Mouse (Mus musculus): ENCODE measurements around the gene Rere.

Gene Rere

DNA sequence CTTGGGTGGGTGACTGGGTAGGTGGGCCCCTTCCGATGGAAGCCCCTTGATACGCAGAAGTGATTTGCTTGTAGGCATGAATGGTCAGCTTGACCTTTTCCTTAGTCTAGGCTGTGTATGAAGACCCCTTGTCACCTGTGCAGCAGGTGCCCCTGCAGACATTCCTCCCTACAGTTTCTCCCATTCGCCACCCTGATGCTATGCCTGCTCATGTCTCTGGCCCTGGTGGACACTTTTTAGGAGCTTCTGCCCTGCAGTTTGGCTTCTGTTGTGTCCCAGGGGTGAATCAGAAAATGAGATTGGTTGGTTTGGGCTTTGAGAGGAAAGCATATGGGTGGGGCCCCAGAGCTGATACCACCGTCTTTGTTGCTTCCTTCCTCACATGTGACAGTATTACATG is 343.5 kb downstream of the Rere start:
- DNase-seq: no peak

DNA sequence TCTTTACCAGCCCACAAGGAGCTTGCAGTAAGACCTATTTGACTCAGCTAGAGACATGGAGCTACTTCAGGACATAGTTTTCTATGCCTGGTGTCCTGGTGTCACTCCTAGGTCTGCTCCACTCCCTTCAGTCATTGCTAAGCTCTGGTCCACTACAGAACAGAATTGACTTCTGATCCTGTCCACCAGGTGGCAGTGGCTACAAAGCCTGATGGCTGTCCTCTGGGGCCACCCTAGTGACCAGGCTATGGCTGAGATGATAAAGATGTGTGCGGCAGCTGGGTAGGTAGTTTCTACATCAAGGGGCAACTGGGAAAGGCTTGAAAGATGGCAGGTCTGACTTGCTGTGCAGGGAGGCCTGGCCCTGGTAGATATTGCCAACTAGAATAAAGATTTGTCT is 344.0 kb downstream of the Rere start:
- peak; percentile 88 for DNase-seq

DNA sequence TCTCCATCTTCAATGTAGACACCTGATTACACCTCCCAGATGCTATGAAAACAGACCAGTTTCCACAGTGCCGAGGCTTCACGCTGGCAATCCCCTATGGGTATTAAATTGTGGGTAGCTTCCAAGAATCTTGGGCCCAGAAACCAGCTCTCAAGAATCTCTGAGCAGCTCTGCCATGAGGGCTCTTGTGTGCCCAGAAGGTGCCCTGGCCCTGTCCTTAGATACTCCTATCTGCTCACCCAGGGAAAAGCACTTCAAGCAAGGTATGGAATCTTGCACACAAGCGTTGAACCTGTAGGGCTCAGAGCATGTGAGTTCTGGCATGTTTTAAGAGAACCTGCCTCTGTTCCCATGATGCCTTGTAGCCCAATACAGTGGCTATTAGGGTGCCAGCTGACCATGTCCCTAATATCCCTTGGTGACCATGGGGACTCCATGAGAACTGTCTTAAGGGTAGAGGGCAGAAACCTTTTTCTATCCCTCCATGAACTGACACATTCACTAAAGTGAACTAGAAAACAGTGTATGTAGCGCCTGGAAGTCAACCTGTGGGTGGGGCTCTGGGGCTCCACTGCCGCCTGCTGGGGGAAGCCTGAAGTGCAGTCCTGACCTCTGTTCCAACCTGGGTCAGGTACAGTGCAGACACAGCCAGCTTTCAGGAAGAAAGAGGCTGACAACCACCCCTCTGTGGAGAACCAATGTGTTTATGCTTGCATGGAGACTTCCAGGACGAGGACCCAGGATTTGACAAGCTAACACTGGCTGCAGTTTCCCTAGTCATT is 344.7 kb downstream of the Rere start:
- DNase-seq: peak; percentile 82

DNA sequence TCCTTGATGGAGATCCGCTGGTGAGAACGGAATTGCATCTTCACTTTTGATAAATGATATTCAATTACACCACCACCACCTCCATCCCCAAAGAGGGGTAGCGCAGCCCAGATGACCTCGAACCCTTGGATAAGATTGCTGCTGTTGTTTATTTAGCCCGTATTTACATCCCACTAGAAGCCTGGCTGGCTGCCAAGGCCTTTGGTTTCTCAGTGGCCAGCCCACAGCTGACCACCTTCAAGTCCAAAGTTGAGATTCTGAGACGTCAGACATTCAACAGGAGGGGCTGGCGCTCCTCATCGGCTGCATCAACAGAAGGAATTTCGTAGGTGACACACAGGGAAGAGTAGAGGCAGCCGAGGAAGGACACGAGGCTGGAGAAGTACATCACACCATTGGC is 347.8 kb downstream of the Rere start:
- DNase-seq: peak; percentile 83

DNA sequence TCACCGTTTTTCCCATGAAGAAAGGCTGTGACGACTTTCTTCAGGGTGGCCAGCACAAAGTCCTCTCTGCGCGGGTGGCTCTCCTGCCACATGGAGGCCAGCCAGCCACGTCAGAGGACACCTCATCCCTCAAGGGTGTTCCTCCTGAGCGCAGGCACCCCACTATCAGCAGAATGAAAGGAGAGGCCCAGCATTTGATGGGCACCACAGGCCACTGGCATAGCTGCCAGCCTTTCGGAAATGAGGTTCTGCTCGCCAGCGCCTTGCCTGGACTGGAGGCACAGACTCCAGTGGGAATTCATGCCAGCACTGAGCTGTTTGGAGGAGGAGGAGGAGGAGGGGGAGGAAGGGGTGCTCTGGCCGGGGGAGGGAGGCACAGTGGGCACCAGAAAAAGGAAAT is 354.1 kb downstream of the Rere start:
- no peak for DNase-seq

DNA sequence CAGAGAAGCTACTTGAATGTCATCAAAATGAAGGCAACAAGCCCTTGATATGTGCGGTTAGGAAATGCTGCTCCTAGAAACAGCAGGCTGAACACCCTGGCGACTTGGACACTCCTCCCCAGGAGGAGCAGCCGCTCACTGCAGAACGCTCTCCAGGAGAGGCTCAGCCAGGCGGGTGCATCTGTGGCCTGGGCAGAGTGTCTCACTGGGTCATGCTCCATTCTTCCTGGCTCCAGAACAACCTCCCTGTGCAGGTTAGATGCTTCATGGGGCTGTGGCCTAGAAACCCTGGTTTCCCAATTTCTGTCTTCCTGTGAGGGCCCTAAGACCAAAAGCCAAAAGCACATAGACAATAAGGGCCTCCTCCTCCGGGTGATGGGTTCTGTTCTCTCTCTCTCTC is 355.2 kb downstream of the Rere start:
- no peak for DNase-seq

DNA sequence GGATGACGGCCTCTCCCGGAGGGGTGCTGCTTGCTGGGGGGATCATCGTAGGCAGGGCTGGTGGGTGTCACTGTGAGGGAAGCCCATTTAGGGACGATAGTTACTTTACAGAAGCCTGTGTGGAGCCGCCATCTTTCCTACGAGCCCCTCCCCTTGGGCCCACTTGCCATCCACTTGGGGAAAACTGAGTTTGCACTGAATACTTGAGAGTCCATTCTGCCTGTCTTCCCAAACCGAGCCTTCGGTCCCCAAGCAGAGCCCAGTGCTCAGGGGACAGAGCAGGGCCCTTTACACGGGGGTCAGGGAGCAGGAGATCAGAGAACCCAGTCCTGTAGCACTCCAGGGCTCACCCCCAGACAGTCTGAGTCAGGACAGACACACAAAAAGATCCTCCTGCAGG is 362.9 kb downstream of the Rere start:
- DNase-seq: no peak

DNA sequence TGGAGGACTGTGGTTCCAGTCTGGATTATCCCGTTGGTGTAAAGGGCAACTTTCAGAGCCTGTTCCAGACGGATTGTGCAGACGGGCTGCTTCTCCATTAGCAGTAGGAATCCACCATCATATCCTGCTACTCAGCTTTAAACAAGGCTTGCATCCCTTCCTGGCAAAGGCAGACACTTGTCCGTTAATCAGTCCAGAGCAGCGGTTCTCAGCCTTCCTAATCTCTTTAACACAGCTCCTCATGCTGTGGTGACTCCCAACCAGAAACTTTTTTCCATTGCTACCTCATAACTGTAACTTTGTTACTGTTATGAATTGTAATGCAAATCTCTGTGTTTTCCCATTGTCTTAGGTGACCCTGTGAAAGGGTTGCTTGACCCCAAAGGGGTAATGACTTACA is 367.9 kb downstream of the Rere start:
- DNase-seq: no peak

DNA sequence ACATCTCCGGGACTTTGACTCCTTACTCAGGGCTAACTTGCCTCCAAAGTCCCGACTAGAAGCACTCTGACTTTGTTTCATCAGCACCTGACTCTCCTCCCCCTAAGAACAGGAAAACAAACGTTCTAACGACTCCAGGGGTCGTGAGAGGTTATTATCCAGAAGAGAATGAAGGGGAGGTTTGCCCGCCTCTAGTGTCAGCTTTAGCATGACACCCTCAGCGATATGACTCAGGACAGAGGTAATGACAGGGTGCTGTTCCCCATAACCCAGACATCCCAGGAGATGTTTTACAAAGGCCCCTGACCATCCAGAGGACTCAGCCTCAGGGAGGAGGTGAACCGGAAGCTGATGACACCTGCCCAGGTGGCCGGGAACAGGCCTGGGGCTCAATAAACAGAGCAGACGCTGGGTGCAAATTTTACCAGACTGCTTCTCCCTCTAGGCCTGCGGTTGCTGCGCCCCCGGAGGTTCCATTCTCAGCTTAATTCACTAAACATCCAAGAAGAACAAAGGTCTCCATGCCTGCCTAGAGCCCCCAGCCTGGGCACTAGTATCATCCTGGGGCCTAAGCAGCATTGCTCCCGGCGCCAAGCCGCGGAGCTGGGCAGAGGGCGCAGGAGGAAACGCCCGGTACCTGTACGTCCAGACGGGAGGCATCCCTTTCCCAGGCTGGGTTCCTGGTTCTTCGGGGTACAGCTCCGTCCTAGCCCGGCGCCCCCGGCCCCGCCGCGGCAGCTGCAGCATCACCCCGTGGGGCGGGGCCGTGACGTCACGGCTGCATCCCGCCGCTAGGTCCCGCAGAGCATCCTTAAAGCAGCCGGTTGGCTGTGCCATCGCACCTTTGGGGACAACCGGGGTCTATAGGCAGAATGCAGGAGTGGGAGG is 370.2 kb downstream of the Rere start, which contains the start of gene Slc45a1:
Gene Slc45a1 (minus strand): TSS at position 785 of the 888 bp plus-strand sequence.
- no peak for DNase-seq

DNA sequence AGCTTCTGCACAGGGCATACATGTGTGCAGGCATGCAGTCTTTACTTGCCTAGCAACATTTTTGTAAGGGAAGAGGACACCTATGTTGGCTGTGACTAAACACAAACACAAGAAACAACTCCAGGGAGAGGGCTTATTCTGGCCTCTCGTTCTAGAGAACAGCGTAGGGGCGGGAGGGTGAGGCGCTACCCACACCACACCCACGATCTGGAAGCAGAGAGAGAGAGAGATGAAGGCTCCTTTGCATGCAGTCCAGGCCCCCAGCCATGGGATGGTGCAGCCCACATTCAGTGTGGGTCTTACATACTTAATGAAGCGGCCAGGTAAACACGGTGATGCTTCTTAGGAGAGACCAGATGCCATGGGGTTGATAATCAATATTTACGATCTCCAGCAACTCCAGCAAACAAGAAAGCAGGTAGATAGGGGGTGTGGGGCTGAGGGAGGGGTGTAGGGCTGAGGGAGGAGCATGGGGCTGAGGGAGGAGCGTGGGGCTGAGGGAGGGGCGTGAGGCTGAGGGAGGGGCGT is 371.7 kb downstream of the Rere start:
- DNase-seq: no peak

DNA sequence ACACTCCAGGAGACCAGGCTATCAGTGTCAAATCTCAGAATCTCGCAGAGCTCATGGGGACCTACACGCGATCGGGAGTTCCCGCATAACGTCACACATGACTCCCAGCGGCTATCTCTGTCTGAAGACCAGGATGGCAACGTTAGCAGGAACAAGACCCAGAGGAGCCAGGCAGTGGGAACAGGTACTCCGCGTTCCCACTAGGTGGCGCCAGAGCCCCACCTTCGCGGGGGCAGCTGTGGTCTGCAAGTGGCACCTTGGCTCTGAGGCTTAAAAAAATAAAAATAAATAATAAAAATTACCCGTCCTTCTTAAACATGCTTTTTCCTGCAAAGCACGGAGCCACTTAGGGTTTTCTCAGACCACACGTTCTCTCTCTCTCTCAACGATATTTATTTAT is 374.5 kb downstream of the Rere start:
- peak; percentile 92 for DNase-seq

DNA sequence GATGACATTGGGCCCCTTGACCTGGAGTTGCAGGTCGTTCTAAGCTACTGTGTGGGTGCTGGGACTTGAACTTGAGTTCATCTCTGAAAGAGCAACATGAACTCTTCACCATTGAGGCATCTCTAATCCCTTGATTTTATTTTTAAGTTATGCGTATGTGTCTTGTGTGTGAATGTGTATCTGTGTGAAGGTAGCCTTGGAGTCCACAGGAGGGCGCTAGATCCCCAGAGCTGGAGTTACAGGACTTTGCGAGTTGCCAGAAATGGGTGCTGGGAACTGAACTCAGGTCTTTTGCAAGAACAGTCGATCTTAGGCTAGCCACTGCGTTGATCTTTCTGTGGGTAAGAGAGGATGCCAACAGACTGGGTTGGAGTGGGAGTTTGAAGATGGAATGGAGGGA is 375.1 kb downstream of the Rere start:
- peak; percentile 57 for DNase-seq

DNA sequence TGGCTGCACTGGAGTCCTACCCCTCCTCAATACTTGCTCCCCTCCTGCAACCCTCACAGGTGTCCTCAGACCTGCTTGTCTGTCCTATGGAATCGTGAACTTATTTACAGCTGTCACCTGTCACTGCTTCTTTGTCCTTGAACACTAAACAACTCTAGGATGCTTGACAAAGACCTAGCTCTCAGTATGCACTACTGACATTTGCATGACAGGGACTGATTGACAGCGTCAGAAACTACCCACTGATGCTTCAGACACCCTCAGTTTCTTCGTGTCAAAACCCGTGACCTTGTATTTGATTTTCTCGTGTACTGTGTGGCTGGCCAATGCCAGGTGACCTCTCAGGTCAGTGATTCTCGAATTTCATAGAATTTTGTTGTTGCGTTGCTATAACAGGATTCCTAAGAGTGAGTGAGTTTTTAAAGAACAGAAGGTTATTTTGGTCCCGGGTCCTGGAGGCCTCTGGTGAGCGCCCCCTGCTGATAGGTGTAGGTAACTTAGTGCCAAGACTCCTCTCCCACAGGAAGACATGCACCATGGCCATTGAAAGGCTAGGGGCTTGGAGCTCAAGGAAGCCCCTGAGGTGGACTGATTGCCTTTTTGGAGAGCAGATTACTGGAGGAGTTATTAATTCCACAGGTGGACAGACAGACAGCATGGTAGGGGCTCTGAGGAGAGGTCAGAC is 378.6 kb downstream of the Rere start:
- DNase-seq: peak; percentile 55

DNA sequence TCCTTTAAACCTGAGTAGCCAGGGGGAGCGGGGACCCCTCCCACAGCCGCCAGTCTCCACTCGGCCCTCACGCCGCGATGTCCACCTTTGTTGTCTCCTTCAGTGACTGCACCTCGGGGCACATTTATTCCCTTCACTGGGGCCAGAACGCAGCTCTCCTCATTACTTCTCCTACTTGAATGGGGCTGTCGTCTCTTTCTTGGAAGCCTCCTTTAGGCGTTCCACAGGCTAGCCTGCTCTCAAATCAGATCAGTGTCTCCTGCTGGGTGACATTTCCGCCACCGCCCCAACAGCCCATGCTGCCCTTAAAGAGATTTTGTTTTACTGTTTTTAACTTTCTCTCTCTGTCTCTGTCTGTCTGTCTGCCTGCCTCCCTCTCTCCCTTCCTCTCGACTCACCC is 380.4 kb downstream of the Rere start:
- DNase-seq: no peak

DNA sequence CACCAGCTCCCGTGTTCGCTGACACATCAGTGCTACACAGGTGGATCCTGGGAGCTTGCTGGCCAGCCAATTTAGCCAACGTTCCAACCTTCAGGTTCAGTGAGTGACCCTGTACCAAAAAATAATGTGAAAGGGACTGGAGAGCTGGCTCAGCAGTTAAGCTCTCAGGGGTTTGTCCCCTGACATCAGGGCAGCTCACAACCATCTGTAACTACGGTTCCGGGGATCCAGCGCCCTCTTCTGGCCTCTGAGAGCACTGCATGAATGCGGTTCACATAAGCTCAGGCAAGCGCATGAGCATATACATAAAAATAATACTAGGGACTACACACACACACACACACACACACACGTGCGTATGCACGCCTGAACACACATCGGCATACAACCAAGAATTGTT is 381.7 kb downstream of the Rere start:
- peak; percentile 63 for DNase-seq

DNA sequence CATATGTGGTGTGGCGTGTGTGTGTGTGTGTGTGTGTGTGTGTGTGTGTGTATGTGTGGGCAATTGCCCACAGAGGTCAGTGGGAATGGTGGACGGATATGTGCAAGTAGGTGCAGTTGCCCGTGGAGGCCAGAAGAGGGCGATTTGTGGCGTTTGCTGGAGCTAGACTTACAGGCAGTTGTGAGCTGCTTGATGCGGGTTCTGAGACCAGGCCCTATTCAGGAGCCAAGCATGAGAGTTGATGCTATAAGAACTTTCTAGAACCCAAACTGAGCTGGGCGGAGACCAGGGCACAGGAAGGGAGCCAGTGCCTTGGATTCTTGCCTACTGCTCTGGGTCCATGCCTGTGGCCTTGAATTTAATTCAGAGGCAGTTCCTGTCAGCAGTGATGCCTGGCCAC is 383.3 kb downstream of the Rere start:
- DNase-seq: no peak

DNA sequence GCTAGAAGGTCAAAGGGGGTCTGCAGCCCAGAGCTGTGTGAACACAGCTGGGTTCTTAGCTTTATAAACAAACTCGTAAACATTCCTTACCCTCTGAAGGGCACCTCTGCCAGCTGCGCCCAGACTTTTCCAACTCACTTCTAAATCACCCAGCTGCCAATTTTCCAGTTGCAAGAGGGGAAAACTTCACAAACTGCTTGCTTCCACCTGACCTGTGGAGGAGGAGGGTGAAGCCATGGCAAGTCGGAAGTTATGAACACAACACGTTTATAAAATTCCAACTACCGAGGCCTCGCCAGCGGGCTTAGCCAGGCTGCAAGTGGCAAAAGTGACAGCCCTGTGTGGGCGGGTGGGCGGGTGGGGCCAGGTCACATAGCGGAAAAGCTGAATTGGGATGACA is 384.4 kb downstream of the Rere start:
- DNase-seq: no peak

Data from kidney, postnatal 10 days (tissue).